Mouse (Mus musculus) stomach, postnatal 0 days (tissue): ENCODE data around the gene Slc24a3. TPM values are rescaled to one million over a fixed set of nuclear protein-coding genes. Genes with fewer than 3 reads are reported as not detected.

Experiments
- ATAC-seq: fragments of 200-750 bp; cut with Nextera tagmentation; 2 replicates; pipeline ENCODE4 v1.8.0; 2017; ENCODE audit not compliant: low FRiP score, low TSS enrichment
- DNase-seq: peaks from one replicate; pipeline ENCODE4 v3.0.0-alpha.2; 2016; ENCODE audit warnings: low spot score
- H3K27ac ChIP-seq: fragments of 300-500 bp; sonication (generic); replicated peaks from 2 replicates; pipeline ENCODE4 v1.5.1; 2014; ENCODE audit warnings: mild to moderate bottlenecking, control low read depth
- H3K27me3 ChIP-seq: fragments of 300-500 bp; sonication (generic); 2 replicates; pipeline ENCODE4 v1.6.1; 2014; ENCODE audit warnings: low read length; ENCODE audit not compliant: control insufficient read depth, insufficient read depth
- H3K36me3 ChIP-seq: fragments of 300-500 bp; sonication (generic); 2 replicates; pipeline ENCODE4 v1.6.1; 2014; ENCODE audit warnings: low read length, mixed read lengths; ENCODE audit not compliant: control insufficient read depth, insufficient read depth
- H3K4me1 ChIP-seq: fragments of 300-500 bp; sonication (generic); replicated peaks from 2 replicates; pipeline ENCODE4 v1.6.1; 2014; ENCODE audit warnings: antibody characterized with exemption; ENCODE audit not compliant: control insufficient read depth, insufficient read depth
- H3K4me2 ChIP-seq: fragments of 300-500 bp; sonication (generic); replicated peaks from 2 replicates; pipeline ENCODE4 v1.6.1; 2014; ENCODE audit warnings: low read depth, mild to moderate bottlenecking, control low read depth, moderate library complexity
- H3K4me3 ChIP-seq: fragments of 300-500 bp; sonication (generic); 2 replicates; pipeline ENCODE4 v1.5.1; 2014; ENCODE audit warnings: low read depth, low read length, control low read depth
- H3K9ac ChIP-seq: fragments of 300-500 bp; sonication (generic); 2 replicates; pipeline ENCODE4 v1.6.1; 2014; ENCODE audit warnings: mild to moderate bottlenecking, low read length, control low read depth, mixed read lengths
- H3K9me3 ChIP-seq: fragments of 300-500 bp; sonication (generic); 2 replicates; pipeline ENCODE4 v1.6.1; 2016; ENCODE audit warnings: low read length; ENCODE audit not compliant: control insufficient read depth
- CTCF ChIP-seq: IDR thresholded peaks from 2 replicates; pipeline ENCODE4 v1.5.1; 2016; ENCODE audit warnings: antibody characterized with exemption, low read depth, mild to moderate bottlenecking, moderate library complexity
- EP300 ChIP-seq: optimal IDR thresholded peaks from 2 replicates; pipeline ENCODE3; 2016; ENCODE audit warnings: antibody characterized with exemption
- WGBS: fragments of 180-500 bp; shearing (Covaris S2); extraction: QIAGEN DNeasy Blood & Tissue Kit; methylation state at CpG from one replicate; pipeline ENCODE4 v1.1.7; 2014; 5-methylcytosine and 5-hydroxymethylcytosine counted together
- polyA plus RNA-seq: library from polyadenylated mRNA; unstranded; fragments of >200 nt; fragmentation: Nextera tagmentation; extraction: Ambion mirVana; gene quantifications from 2 replicates; pipeline ENCODE4 v1.2.1, GENCODE M21; 2015

Slc24a3 gene
- polyA plus RNA-seq, 1 experiment from 2014 or later = 5.7 TPM

- DNase-seq = no peak
- no peak for ATAC-seq
- no peaks in the 10 kb centered on the region for H3K9me3 ChIP-seq
- H3K27ac ChIP-seq = no peak overlapping the region
- 82% methylated on average over 4 of the region's 4 CpGs for WGBS
- no peak overlapping the region for H3K4me3 ChIP-seq
- TF ChIP-seq CTCF (peak; percentile 34), EP300 (no peak)
- no peaks in the 10 kb centered on the region for H3K36me3 ChIP-seq
- H3K4me2 ChIP-seq = no peak overlapping the region
- H3K4me1 ChIP-seq = no peaks in the 10 kb centered on the region
- no peak overlapping the region for H3K9ac ChIP-seq
- H3K27me3 ChIP-seq = no peaks in the 10 kb centered on the region
Measured at GRCm38 (mm10) chr2:145269410-145269809, 101.9 kb downstream of the Slc24a3 start.

- Histone ChIP-seq H3K27me3 (no peaks in the 10 kb centered on the region), H3K36me3 (no peaks in the 10 kb centered on the region), H3K4me1 (no peaks in the 10 kb centered on the region), H3K9ac (no peak overlapping the region), H3K4me2 (no peak overlapping the region), H3K27ac (no peak overlapping the region), H3K4me3 (no peak overlapping the region), H3K9me3 (no peaks in the 10 kb centered on the region)
- DNase-seq = no peak
- no peak for ATAC-seq
- TF ChIP-seq CTCF (no peak), EP300 (no peak)
- WGBS = 73% methylated on average over 9 of the region's 9 CpGs
Measured at GRCm38 (mm10) chr2:145274016-145274677, 106.6 kb downstream of the Slc24a3 start.

GRCm38 (mm10) chr2:145279336-145279735 lies 111.8 kb downstream of the Slc24a3 start:
- Histone ChIP-seq H3K36me3 (no peaks in the 10 kb centered on the region), H3K27ac (no peak overlapping the region), H3K4me3 (no peak overlapping the region), H3K9me3 (no peaks in the 10 kb centered on the region), H3K4me1 (no peaks in the 10 kb centered on the region), H3K4me2 (no peak overlapping the region), H3K9ac (no peak overlapping the region), H3K27me3 (no peaks in the 10 kb centered on the region)
- 67% methylated on average over 1 of the region's 1 CpGs for WGBS
- no peak for ATAC-seq
- TF ChIP-seq EP300 (no peak), CTCF (no peak)
- DNase-seq = no peak

GRCm38 (mm10) chr2:145283746-145284145 lies 116.2 kb downstream of the Slc24a3 start:
- 36% methylated on average over 2 of the region's 2 CpGs for WGBS
- H3K4me3 ChIP-seq = no peak overlapping the region
- H3K9me3 ChIP-seq = no peaks in the 10 kb centered on the region
- no peak overlapping the region for H3K9ac ChIP-seq
- H3K27ac ChIP-seq = no peak overlapping the region
- H3K36me3 ChIP-seq = no peaks in the 10 kb centered on the region
- DNase-seq = no peak
- no peaks in the 10 kb centered on the region for H3K4me1 ChIP-seq
- no peak for ATAC-seq
- no peak overlapping the region for H3K4me2 ChIP-seq
- H3K27me3 ChIP-seq = no peaks in the 10 kb centered on the region
- no peak for TF ChIP-seq EP300
- no peak for TF ChIP-seq CTCF

GRCm38 (mm10) chr2:145288501-145288900 lies 120.9 kb downstream of the Slc24a3 start:
- no peak overlapping the region for H3K27ac ChIP-seq
- no peaks in the 10 kb centered on the region for H3K27me3 ChIP-seq
- H3K4me3 ChIP-seq = no peak overlapping the region
- DNase-seq (no peak), ATAC-seq (no peak)
- no peaks in the 10 kb centered on the region for H3K4me1 ChIP-seq
- H3K36me3 ChIP-seq = no peaks in the 10 kb centered on the region
- TF ChIP-seq EP300 (no peak), CTCF (no peak)
- no peak overlapping the region for H3K4me2 ChIP-seq
- no peak overlapping the region for H3K9ac ChIP-seq
- 51% methylated on average over 1 of the region's 1 CpGs for WGBS
- no peaks in the 10 kb centered on the region for H3K9me3 ChIP-seq

- Histone ChIP-seq H3K27me3 (no peaks in the 10 kb centered on the region), H3K4me3 (no peak overlapping the region), H3K4me1 (no peaks in the 10 kb centered on the region), H3K9me3 (no peaks in the 10 kb centered on the region), H3K4me2 (no peak overlapping the region), H3K36me3 (no peaks in the 10 kb centered on the region), H3K27ac (no peak overlapping the region), H3K9ac (no peak overlapping the region)
- DNase-seq (no peak), ATAC-seq (no peak)
- TF ChIP-seq EP300 (no peak), CTCF (peak; percentile 71)
- 22% methylated on average over 2 of the region's 2 CpGs for WGBS
Measured at GRCm38 (mm10) chr2:145291473-145291872, 123.9 kb downstream of the Slc24a3 start.
